Mouse (Mus musculus) myocyte (in vitro differentiated cells): Measurements from ENCODE around the gene Rap2a. TPM values are rescaled to one million over a fixed set of nuclear protein-coding genes. Genes with fewer than 3 reads are reported as not detected.

Experiments
- H3K27me3 ChIP-seq: one replicate; pipeline ENCODE4 v1.6.1; 2011; ENCODE audit not compliant: control insufficient read depth, insufficient read depth, insufficient read length
- H3K36me3 ChIP-seq: one replicate; pipeline ENCODE4 v1.6.1; 2011; ENCODE audit not compliant: control insufficient read depth, insufficient read depth
- H3K4me2 ChIP-seq: one replicate; pipeline ENCODE4 v1.6.1; 2011; ENCODE audit warnings: low read depth, control low read depth
- H3K4me3 ChIP-seq: one replicate; pipeline ENCODE4 v1.5.1; 2011; ENCODE audit warnings: mild to moderate bottlenecking, control low read depth, moderate library complexity
- H3K79me2 ChIP-seq: one replicate; pipeline ENCODE4 v1.6.1; 2011; ENCODE audit not compliant: control insufficient read depth, insufficient read depth
- H3ac ChIP-seq: one replicate; pipeline ENCODE4 v1.6.1; 2011; ENCODE audit not compliant: control insufficient read depth, insufficient read length
- CEBPB ChIP-seq: IDR thresholded peaks from 2 replicates; pipeline ENCODE4 v1.6.1; 2011; ENCODE audit warnings: mild to moderate bottlenecking, moderate library complexity; ENCODE audit not compliant: poor library complexity, insufficient read depth, severe bottlenecking
- E2F4 ChIP-seq: IDR thresholded peaks from one replicate; pipeline ENCODE4 v1.6.1; 2011; ENCODE audit warnings: mild to moderate bottlenecking, control low read depth, moderate library complexity; ENCODE audit not compliant: insufficient read depth
- MAX ChIP-seq: IDR thresholded peaks from one replicate; pipeline ENCODE4 v1.6.1; 2011; ENCODE audit warnings: low read depth, mild to moderate bottlenecking, control low read depth
- MYOD1 ChIP-seq, 3 experiments: IDR thresholded peaks; one replicate each; pipeline ENCODE4 v1.6.1; 2011; ENCODE audit warnings: control low read depth in 2 of 3, low read depth in 2 of 3, mild to moderate bottlenecking in 2 of 3, moderate library complexity in 1 of 3; ENCODE audit not compliant: insufficient read length in 2 of 3, control insufficient read depth in 1 of 3
- MYOG ChIP-seq, 3 experiments: IDR thresholded peaks; one replicate each; pipeline ENCODE4 v1.6.1; 2011; ENCODE audit warnings: control low read depth in 2 of 3, low read depth in 2 of 3, mild to moderate bottlenecking in 2 of 3; ENCODE audit not compliant: insufficient read length in 2 of 3, control insufficient read depth in 1 of 3, insufficient read depth in 1 of 3
- POLR2A ChIP-seq: IDR thresholded peaks from one replicate; pipeline ENCODE4 v1.6.1; 2011; ENCODE audit warnings: low read depth, mild to moderate bottlenecking, control low read depth, moderate library complexity; ENCODE audit not compliant: insufficient read length
- POLR2AphosphoS2 ChIP-seq: IDR thresholded peaks from one replicate; pipeline ENCODE4 v1.6.1; 2011; ENCODE audit warnings: low read depth, control low read depth; ENCODE audit not compliant: insufficient read length
- REST ChIP-seq: IDR thresholded peaks from one replicate; pipeline ENCODE4 v1.6.1; 2011; ENCODE audit warnings: mild to moderate bottlenecking, control low read depth, moderate library complexity; ENCODE audit not compliant: insufficient read depth, insufficient read length
- SRF ChIP-seq: IDR thresholded peaks from one replicate; pipeline ENCODE4 v1.6.1; 2011; ENCODE audit warnings: low read depth; ENCODE audit not compliant: control insufficient read depth, insufficient read length
- TCF12 ChIP-seq: IDR thresholded peaks from one replicate; pipeline ENCODE4 v1.6.1; 2011; ENCODE audit warnings: mild to moderate bottlenecking, control low read depth; ENCODE audit not compliant: poor library complexity, insufficient read depth, severe bottlenecking
- TCF3 ChIP-seq: IDR thresholded peaks from one replicate; pipeline ENCODE4 v1.6.1; 2011; ENCODE audit warnings: low read depth, control low read depth; ENCODE audit not compliant: insufficient read length
- USF1 ChIP-seq: IDR thresholded peaks from one replicate; pipeline ENCODE4 v1.6.1; 2011; ENCODE audit warnings: low read depth, mild to moderate bottlenecking, control low read depth, moderate library complexity
- polyA plus RNA-seq: library from polyadenylated mRNA; unstranded; fragments of >200 nt; fragmentation: generic; extraction: Trizol; gene quantifications from one replicate; pipeline ENCODE4 v1.2.1, GENCODE M21; 2012; ENCODE audit warnings: missing spikeins

Gene Rap2a
- polyA plus RNA-seq, 1 experiment = 5.0 TPM

GRCm38 (mm10) chr14:120544495-120544894 is 66.3 kb downstream of the Rap2a start:
- no peaks in the 10 kb centered on the region for H3K27me3 ChIP-seq
- H3K4me3 ChIP-seq = no peak overlapping the region
- TF ChIP-seq POLR2AphosphoS2 (no peak), MAX (no peak), MYOD1 (IDR thresholded peaks at IDR 0.05; ENCODE audit: control insufficient read depth in 1 of 3, insufficient read length in 2 of 3, low read depth in 2 of 3) (no peak), SRF (no peak), TCF3 (no peak), POLR2A (no peak), REST (no peak), CEBPB (no peak)
- no peaks in the 10 kb centered on the region for H3K79me2 ChIP-seq
- no peak overlapping the region for H3ac ChIP-seq
- no peak overlapping the region for H3K4me2 ChIP-seq
- no peaks in the 10 kb centered on the region for H3K36me3 ChIP-seq

- Histone ChIP-seq H3K79me2 (no peaks in the 10 kb centered on the region), H3K36me3 (no peaks in the 10 kb centered on the region), H3K4me3 (no peak overlapping the region), H3K4me2 (no peak overlapping the region), H3K27me3 (no peaks in the 10 kb centered on the region), H3ac (no peak overlapping the region)
- no peak for TF ChIP-seq POLR2A
- TF ChIP-seq TCF3 = no peak
- no peak for TF ChIP-seq MYOG (IDR thresholded peaks at IDR 0.05; ENCODE audit: control insufficient read depth in 1 of 3, insufficient read depth in 1 of 3, insufficient read length in 2 of 3, low read depth in 2 of 3)
- TF ChIP-seq MAX = no peak
- no peak for TF ChIP-seq CEBPB
- no peak for TF ChIP-seq TCF12
- TF ChIP-seq MYOD1 (IDR thresholded peaks at IDR 0.05; ENCODE audit: control insufficient read depth in 1 of 3, insufficient read length in 2 of 3, low read depth in 2 of 3) = no peak
- no peak for TF ChIP-seq USF1
- TF ChIP-seq E2F4 = no peak
- no peak for TF ChIP-seq REST
- TF ChIP-seq SRF = no peak
- no peak for TF ChIP-seq POLR2AphosphoS2
These were observed 66.7 kb downstream of the Rap2a start for GRCm38 (mm10) chr14:120544946-120545345.

Other genes starting within 250 kb of the Rap2a start
- 38.5 TPM for gene Mbnl2, start 202.8 kb upstream of the Rap2a start, polyA plus RNA-seq